Mouse (Mus musculus) MEL (cell line): ENCODE results near the gene Col4a3. TPM values are rescaled to one million over a fixed set of nuclear protein-coding genes. Genes with fewer than 3 reads are reported as not detected.

Experiments
- DNase-seq: peaks from one replicate; pipeline ENCODE4 v3.0.0; 2011; ENCODE audit warnings: low read depth, low spot score
- H3K27ac ChIP-seq: 2 replicates; pipeline ENCODE4 v1.5.1; 2012; ENCODE audit warnings: low read depth, mild to moderate bottlenecking, control low read depth, low read length, moderate library complexity; ENCODE audit not compliant: control insufficient read depth
- H3K27me3 ChIP-seq, 2 experiments: fragments of 150-350 bp in 1 of 2; sonication (generic) in 1 of 2; 2 replicates each; pipeline ENCODE4 v1.6.1; 2012; ENCODE audit warnings: low read length in 2 of 2, mild to moderate bottlenecking in 2 of 2, improper control_type of control experiment in 1 of 2, moderate library complexity in 1 of 2; ENCODE audit not compliant: insufficient read depth in 2 of 2, control insufficient read depth in 1 of 2
- H3K36me3 ChIP-seq, 2 experiments: 2 replicates each; pipeline ENCODE4 v1.6.1; 2012 to 2014; ENCODE audit warnings: low read length in 2 of 2, improper control_type of control experiment in 1 of 2, inconsistent platforms in 1 of 2, mild to moderate bottlenecking in 1 of 2; ENCODE audit not compliant: insufficient read depth in 2 of 2, control insufficient read depth in 1 of 2
- H3K4me1 ChIP-seq, 2 experiments: fragments of 150-350 bp in 1 of 2; sonication (generic) in 1 of 2; 2 replicates each; pipeline ENCODE4 v1.6.1; 2012; ENCODE audit warnings: low read length in 2 of 2, improper control_type of control experiment in 1 of 2, mild to moderate bottlenecking in 1 of 2; ENCODE audit not compliant: insufficient read depth in 2 of 2, control insufficient read depth in 1 of 2
- H3K4me3 ChIP-seq, 2 experiments: fragments of 150-350 bp in 1 of 2; sonication (generic) in 1 of 2; 2 replicates each; pipeline ENCODE4 v1.5.1; 2012; ENCODE audit warnings: low read depth in 2 of 2, low read length in 2 of 2, mild to moderate bottlenecking in 2 of 2, moderate library complexity in 2 of 2, control low read depth in 1 of 2, improper control_type of control experiment in 1 of 2; ENCODE audit not compliant: control insufficient read depth in 1 of 2, insufficient read depth in 1 of 2
- H3K79me2 ChIP-seq: 2 replicates; pipeline ENCODE4 v1.6.1; 2012; ENCODE audit warnings: mild to moderate bottlenecking, low read length, moderate library complexity; ENCODE audit not compliant: control insufficient read depth, poor library complexity, insufficient read depth
- H3K9ac ChIP-seq: 2 replicates; pipeline ENCODE4 v1.6.1; 2012; ENCODE audit warnings: low read depth, mild to moderate bottlenecking, control low read depth, low read length, moderate library complexity; ENCODE audit not compliant: control insufficient read depth, poor library complexity, severe bottlenecking
- H3K9me3 ChIP-seq: fragments of 150-350 bp; sonication (generic); replicated peaks from 2 replicates; pipeline ENCODE4 v1.6.1; 2012; ENCODE audit warnings: mild to moderate bottlenecking, low read length, improper control_type of control experiment, moderate library complexity; ENCODE audit not compliant: insufficient read depth
- BHLHE40 ChIP-seq: IDR thresholded peaks from 2 replicates; pipeline ENCODE4 v1.6.1; 2012; ENCODE audit warnings: low read depth, mild to moderate bottlenecking, inconsistent platforms, low read length, improper control_type of control experiment, borderline replicate concordance
- E2F4 ChIP-seq: IDR thresholded peaks from 2 replicates; pipeline ENCODE4 v1.6.1; 2011; ENCODE audit warnings: low read depth, low read length, improper control_type of control experiment, borderline replicate concordance
- ELF1 ChIP-seq: IDR thresholded peaks from 2 replicates; pipeline ENCODE4 v1.6.1; 2014; ENCODE audit warnings: low read depth, mild to moderate bottlenecking, inconsistent platforms, low read length, improper control_type of control experiment, moderate library complexity
- EP300 ChIP-seq, 2 experiments: IDR thresholded peaks; 2 replicates each; pipeline ENCODE4 v1.6.1; 2011; ENCODE audit warnings: improper control_type of control experiment in 2 of 2, low read length in 2 of 2, low read depth in 1 of 2, mild to moderate bottlenecking in 1 of 2
- ETS1 ChIP-seq: IDR thresholded peaks from 2 replicates; pipeline ENCODE4 v1.6.1; 2012; ENCODE audit warnings: low read depth, mild to moderate bottlenecking, inconsistent platforms, low read length, improper control_type of control experiment, moderate library complexity
- GATA1 ChIP-seq: IDR thresholded peaks from 2 replicates; pipeline ENCODE4 v1.6.1; 2011; ENCODE audit warnings: low read depth, low read length, improper control_type of control experiment
- HCFC1 ChIP-seq: IDR thresholded peaks from 2 replicates; pipeline ENCODE4 v1.6.1; 2012; ENCODE audit warnings: low read depth, mild to moderate bottlenecking, inconsistent platforms, low read length, improper control_type of control experiment, moderate library complexity
- JUND ChIP-seq: IDR thresholded peaks from 2 replicates; pipeline ENCODE4 v1.6.1; 2011; ENCODE audit warnings: low read depth, mild to moderate bottlenecking, improper control_type of control experiment, low read length
- KAT2A ChIP-seq: conservative IDR thresholded peaks from 2 replicates; pipeline ENCODE4 v1.6.1; 2012; ENCODE audit warnings: low read depth, low read length, improper control_type of control experiment, inconsistent platforms
- MAFK ChIP-seq: IDR thresholded peaks from 2 replicates; pipeline ENCODE4 v1.6.1; 2011; ENCODE audit warnings: low read depth, mild to moderate bottlenecking, low read length, improper control_type of control experiment, borderline replicate concordance
- MAX ChIP-seq: IDR thresholded peaks from 2 replicates; pipeline ENCODE4 v1.6.1; 2011; ENCODE audit warnings: low read length, improper control_type of control experiment
- MAZ ChIP-seq: IDR thresholded peaks from 2 replicates; pipeline ENCODE4 v1.6.1; 2012; ENCODE audit warnings: low read depth, mild to moderate bottlenecking, inconsistent platforms, low read length, improper control_type of control experiment
- MEF2A ChIP-seq: IDR thresholded peaks from 2 replicates; pipeline ENCODE4 v1.6.1; 2014; ENCODE audit warnings: low read depth, mild to moderate bottlenecking, inconsistent platforms, low read length, improper control_type of control experiment; ENCODE audit not compliant: poor library complexity, insufficient replicate concordance, severe bottlenecking; ENCODE audit errors: extremely low read depth
- MYB ChIP-seq: IDR thresholded peaks from 2 replicates; pipeline ENCODE4 v1.6.1; 2011; ENCODE audit warnings: mild to moderate bottlenecking, low read depth, low read length, improper control_type of control experiment
- MYC ChIP-seq: IDR thresholded peaks from 2 replicates; pipeline ENCODE4 v1.6.1; 2011; ENCODE audit warnings: low read depth, mild to moderate bottlenecking, low read length, improper control_type of control experiment, moderate library complexity
- NELFE ChIP-seq: IDR thresholded peaks from 2 replicates; pipeline ENCODE4 v1.6.1; 2011; ENCODE audit warnings: low read depth, low read length, improper control_type of control experiment
- NRF1 ChIP-seq: IDR thresholded peaks from 2 replicates; pipeline ENCODE4 v1.6.1; 2014; ENCODE audit warnings: low read depth, mild to moderate bottlenecking, inconsistent platforms, low read length, improper control_type of control experiment, moderate library complexity; ENCODE audit not compliant: poor library complexity, insufficient read depth, severe bottlenecking
- POLR2AphosphoS2 ChIP-seq: IDR thresholded peaks from 2 replicates; pipeline ENCODE4 v1.6.1; 2011; ENCODE audit warnings: low read length, improper control_type of control experiment
- POLR2AphosphoS5 ChIP-seq: IDR thresholded peaks from 2 replicates; pipeline ENCODE4 v1.6.1; 2012; ENCODE audit warnings: low read depth, borderline replicate concordance, mild to moderate bottlenecking, inconsistent platforms, low read length, moderate library complexity, mixed read lengths
- RAD21 ChIP-seq: IDR thresholded peaks from 2 replicates; pipeline ENCODE4 v1.6.1; 2011; ENCODE audit warnings: mild to moderate bottlenecking, low read depth, low read length, improper control_type of control experiment
- SIN3A ChIP-seq: IDR thresholded peaks from 2 replicates; pipeline ENCODE4 v1.6.1; 2012; ENCODE audit warnings: low read length, improper control_type of control experiment, inconsistent platforms
- TBP ChIP-seq: IDR thresholded peaks from 2 replicates; pipeline ENCODE4 v1.8.0; 2011; ENCODE audit warnings: low read depth, low read length, improper control_type of control experiment
- TCF12 ChIP-seq: IDR thresholded peaks from 2 replicates; pipeline ENCODE4 v1.6.1; 2014; ENCODE audit warnings: low read depth, mild to moderate bottlenecking, inconsistent platforms, low read length, improper control_type of control experiment, moderate library complexity
- ZC3H11A ChIP-seq: IDR thresholded peaks from 2 replicates; pipeline ENCODE4 v1.6.1; 2012; ENCODE audit warnings: low read depth, mild to moderate bottlenecking, inconsistent platforms, low read length, improper control_type of control experiment
- polyA plus RNA-seq, 2 experiments: library from polyadenylated mRNA; stranded (reverse) in 1 of 2; unstranded in 1 of 2; fragments of >175 nt in 1 of 2; fragments of >200 nt in 1 of 2; gene quantifications; 2 replicates each; pipeline versions ENCODE4 v1.2.1 to v1.2.4; 2012; ENCODE audit warnings: low replicate concordance in 2 of 2, low read depth in 1 of 2; ENCODE audit not compliant: insufficient read length in 2 of 2, insufficient read depth in 1 of 2, missing spikeins in 1 of 2
- total RNA-seq: library from RNA; depleted of rRNA; stranded (reverse); fragments of 300-350 nt; gene quantifications from 2 replicates; pipeline ENCODE4 v1.2.3, GENCODE M21; 2012

Col4a3 gene
- total and polyA plus RNA-seq, 3 experiments = 0.19 to 0.47 TPM; not detected in 1

GRCm38 (mm10) chr1:82618001-82618400 lies 31.3 kb downstream of the Col4a3 start:
- H3K4me3 ChIP-seq = no peak overlapping the region
- DNase-seq = no peak
- H3K9ac ChIP-seq = no peak overlapping the region
- no peaks in the 10 kb centered on the region for H3K9me3 ChIP-seq
- no peak for TF ChIP-seq SIN3A
- TF ChIP-seq RAD21 = no peak
- TF ChIP-seq MYC = no peak
- no peak for TF ChIP-seq MAFK
- TF ChIP-seq EP300 (IDR thresholded peaks at IDR 0.05; ENCODE audit: low read depth in 1 of 2, low read length in 2 of 2) = no peak
- no peak for TF ChIP-seq NRF1
- TF ChIP-seq ETS1 = no peak
- TF ChIP-seq E2F4 = no peak
- TF ChIP-seq BHLHE40 = no peak
- no peak for TF ChIP-seq ZC3H11A
- TF ChIP-seq HCFC1 = no peak
- no peak for TF ChIP-seq POLR2AphosphoS5
- TF ChIP-seq POLR2AphosphoS2 = no peak
- no peak overlapping the region for H3K27ac ChIP-seq
- H3K36me3 ChIP-seq = no peaks in the 10 kb centered on the region
- H3K4me1 ChIP-seq = no peaks in the 10 kb centered on the region
- H3K79me2 ChIP-seq = no peaks in the 10 kb centered on the region
- H3K27me3 ChIP-seq = peaks cover 12 to 27% of the 10 kb centered on the region in 2 experiments

GRCm38 (mm10) chr1:82618592-82618991 lies 31.9 kb downstream of the Col4a3 start:
- no peaks in the 10 kb centered on the region for H3K9me3 ChIP-seq
- no peak for DNase-seq
- H3K9ac ChIP-seq = no peak overlapping the region
- TF ChIP-seq MEF2A = no peak
- no peak for TF ChIP-seq TCF12
- no peak for TF ChIP-seq ELF1
- no peak for TF ChIP-seq POLR2AphosphoS2
- no peak for TF ChIP-seq TBP
- TF ChIP-seq GATA1 = no peak
- no peak for TF ChIP-seq HCFC1
- TF ChIP-seq JUND = no peak
- no peak for TF ChIP-seq KAT2A
- no peak for TF ChIP-seq MAX
- TF ChIP-seq MYB = no peak
- TF ChIP-seq MAZ = no peak
- no peak for TF ChIP-seq NELFE
- no peaks in the 10 kb centered on the region for H3K4me1 ChIP-seq
- H3K27me3 ChIP-seq = peaks cover 12 to 22% of the 10 kb centered on the region in 2 experiments
- H3K36me3 ChIP-seq = no peaks in the 10 kb centered on the region
- no peak overlapping the region for H3K27ac ChIP-seq
- H3K4me3 ChIP-seq = no peak overlapping the region
- no peaks in the 10 kb centered on the region for H3K79me2 ChIP-seq
